Mouse (Mus musculus) heart, adult 2 months (tissue): ENCODE measurements around the gene Mageb18. TPM values are rescaled to one million over a fixed set of nuclear protein-coding genes. Genes with fewer than 3 reads are reported as not detected.
"Not testable (repeated sequence)": the region's sequence is repeated elsewhere in the genome, so short reads cannot be mapped to it uniquely, and the experiment has no call there.

Source experiments
- DNase-seq, 2 experiments: peaks; one replicate each; pipeline ENCODE4 v3.0.0; 2021
- H3K27ac ChIP-seq: fragments of 200-600 bp; 2 replicates; pipeline ENCODE4 v1.8.1; 2022
- H3K27me3 ChIP-seq: fragments of 200-500 bp; 2 replicates; pipeline ENCODE4 v1.6.1; 2012; ENCODE audit warnings: mild to moderate bottlenecking, low read length, inconsistent platforms, mixed read lengths; ENCODE audit not compliant: control insufficient read depth, insufficient read depth
- H3K36me3 ChIP-seq: fragments of 200-500 bp; 2 replicates; pipeline ENCODE4 v1.6.1; 2012; ENCODE audit warnings: low read length, inconsistent platforms; ENCODE audit not compliant: control insufficient read depth, insufficient read depth
- H3K4me1 ChIP-seq: fragments of 200-500 bp; 2 replicates; pipeline ENCODE4 v1.6.1; 2011; ENCODE audit warnings: low read length; ENCODE audit not compliant: control insufficient read depth, insufficient read depth
- H3K4me3 ChIP-seq: fragments of 200-600 bp; 2 replicates; pipeline ENCODE4 v1.8.1; 2022
- H3K79me2 ChIP-seq: fragments of 200-500 bp; replicated peaks from 2 replicates; pipeline ENCODE4 v1.6.1; 2012; ENCODE audit warnings: mild to moderate bottlenecking, inconsistent platforms, low read length, moderate library complexity, mixed read lengths; ENCODE audit not compliant: control insufficient read depth, insufficient read depth
- H3K9ac ChIP-seq: fragments of 200-500 bp; 2 replicates; pipeline ENCODE4 v1.6.1; 2012; ENCODE audit warnings: low read depth, mild to moderate bottlenecking, control low read depth, inconsistent platforms, low read length, mixed read lengths
- CTCF ChIP-seq: fragments of 200-600 bp; IDR thresholded peaks from 2 replicates; pipeline ENCODE4 v1.8.1; 2022; ENCODE audit warnings: antibody characterized with exemption, mild to moderate bottlenecking, moderate library complexity
- EP300 ChIP-seq: fragments of 200-500 bp; IDR thresholded peaks from 2 replicates; pipeline ENCODE4 v1.6.1; 2011; ENCODE audit warnings: low read depth, low read length, control low read depth; ENCODE audit not compliant: insufficient read depth
- POLR2A ChIP-seq: fragments of 200-500 bp; IDR thresholded peaks from 2 replicates; pipeline ENCODE4 v1.6.1; 2011; ENCODE audit warnings: mild to moderate bottlenecking, low read depth, low read length, control low read depth; ENCODE audit not compliant: insufficient read depth
- WGBS: fragments of 180-500 bp; shearing (Covaris S2); methylation state at CpG from one replicate; pipeline ENCODE4 v1.1.7; 2018; 5-methylcytosine and 5-hydroxymethylcytosine counted together
- intact Hi-C: fragments of 180-260 bp; cut with DNase I; formaldehyde crosslinking; loops from one replicate; pipeline ENCODE4 v1.15.1; 2025
- long read RNA-seq: library from polyadenylated mRNA; stranded (forward); transcript quantifications from one replicate; pipeline ENCODE4 v2.0.0, GENCODE M21; 2021
- polyA plus RNA-seq: library from polyadenylated mRNA; depleted of rRNA; stranded (reverse); fragments of >200 nt; gene quantifications from 2 replicates; pipeline ENCODE4 v1.2.3, GENCODE M21; 2012; rRNA removed
- total RNA-seq, 2 experiments: library from RNA; stranded (reverse); gene quantifications; 2 replicates each; pipeline ENCODE4 v1.2.3; 2021

The Mageb18 gene
- total RNA-seq: not detected
- polyA plus RNA-seq: not detected in 2 replicates
- long read RNA-seq: 0 reads

GRCm38 (mm10) chrX:92599472-92599871 is at the start of gene Mageb18:
TSS of gene Mageb18 (minus strand) at chrX:92599572.
- no peaks in the 10 kb centered on the region for H3K36me3 ChIP-seq
- no peak within 1 kb of the TSS for H3K4me3 ChIP-seq
- DNase-seq: no peak
- no peak within 1 kb of the TSS for H3K9ac ChIP-seq
- H3K27me3 ChIP-seq: no peaks in the 10 kb centered on the region
- intact Hi-C loops: no loop called here
- no peak within 1 kb of the TSS for H3K27ac ChIP-seq
- H3K79me2 ChIP-seq: no peaks in the 10 kb centered on the region
- H3K4me1 ChIP-seq: no peaks in the 10 kb centered on the region
- TF ChIP-seq POLR2A: no peak
- no peak for TF ChIP-seq EP300
- no peak for TF ChIP-seq CTCF
- WGBS: 42% methylated on average over 1 of the region's 1 CpGs

- intact Hi-C loops: no loop called here
- Histone ChIP-seq H3K4me3 (no peak overlapping the region), H3K36me3 (no peaks in the 10 kb centered on the region), H3K27me3 (no peaks in the 10 kb centered on the region), H3K9ac (no peak overlapping the region), H3K79me2 (no peaks in the 10 kb centered on the region), H3K4me1 (no peaks in the 10 kb centered on the region), H3K27ac (no peak overlapping the region)
- TF ChIP-seq POLR2A: no peak
- DNase-seq: no peak
- 73% methylated on average over 3 of the region's 3 CpGs for WGBS
Measured at GRCm38 (mm10) chrX:92612788-92613187, 13.4 kb upstream of the Mageb18 start.

- no peaks in the 10 kb centered on the region for H3K36me3 ChIP-seq
- no peaks in the 10 kb centered on the region for H3K79me2 ChIP-seq
- DNase-seq: no peak
- TF ChIP-seq POLR2A (no peak), EP300 (no peak), CTCF (no peak)
- H3K4me3 ChIP-seq: no peak overlapping the region
- WGBS: 51% methylated on average over 3 of the region's 3 CpGs
- intact Hi-C loops: no loop called here
- H3K27ac ChIP-seq: no peak overlapping the region
- H3K27me3 ChIP-seq: no peaks in the 10 kb centered on the region
- H3K4me1 ChIP-seq: no peaks in the 10 kb centered on the region
- no peak overlapping the region for H3K9ac ChIP-seq
Measured at GRCm38 (mm10) chrX:92610466-92610865, 11.1 kb upstream of the Mageb18 start.

- no peaks in the 10 kb centered on the region for H3K4me1 ChIP-seq
- no peaks in the 10 kb centered on the region for H3K79me2 ChIP-seq
- WGBS: 29% methylated on average over 4 of the region's 4 CpGs
- TF ChIP-seq CTCF (peak; percentile 32; the same call in 1 of the 2 replicates), EP300 (no peak)
- H3K4me3 ChIP-seq: no peak overlapping the region
- no peaks in the 10 kb centered on the region for H3K36me3 ChIP-seq
- no peak for DNase-seq
- no peaks in the 10 kb centered on the region for H3K27me3 ChIP-seq
- no peak overlapping the region for H3K9ac ChIP-seq
- no peak overlapping the region for H3K27ac ChIP-seq
- intact Hi-C loops: no loop called here
Measured at GRCm38 (mm10) chrX:92597324-92597723, 2.0 kb downstream of the Mageb18 start.

GRCm38 (mm10) chrX:92527826-92528225 is 71.5 kb downstream of the Mageb18 start:
- no peaks in the 10 kb centered on the region for H3K36me3 ChIP-seq
- H3K4me3 ChIP-seq: no peak overlapping the region
- WGBS: 59% methylated on average over 1 of the region's 1 CpGs
- no peaks in the 10 kb centered on the region for H3K27me3 ChIP-seq
- no peak for DNase-seq
- H3K27ac ChIP-seq: no peak overlapping the region
- intact Hi-C loops: no loop called here
- no peaks in the 10 kb centered on the region for H3K79me2 ChIP-seq
- no peaks in the 10 kb centered on the region for H3K4me1 ChIP-seq
- no peak overlapping the region for H3K9ac ChIP-seq
- TF ChIP-seq POLR2A: no peak
- TF ChIP-seq CTCF: no peak
- no peak for TF ChIP-seq EP300

- no peak for DNase-seq
- Histone ChIP-seq H3K79me2 (no peaks in the 10 kb centered on the region), H3K27ac (no peak overlapping the region), H3K27me3 (no peaks in the 10 kb centered on the region), H3K4me3 (no peak overlapping the region), H3K36me3 (no peaks in the 10 kb centered on the region), H3K9ac (no peak overlapping the region), H3K4me1 (no peaks in the 10 kb centered on the region)
- 8% methylated on average over 1 of the region's 1 CpGs for WGBS
- intact Hi-C loops: no loop called here
- no peak for TF ChIP-seq EP300
- no peak for TF ChIP-seq POLR2A
- no peak for TF ChIP-seq CTCF
Measured at GRCm38 (mm10) chrX:92498254-92498653, 101.1 kb downstream of the Mageb18 start.

- H3K9ac ChIP-seq, H3K4me3 ChIP-seq, H3K36me3 ChIP-seq, DNase-seq, H3K27me3 ChIP-seq, intact Hi-C loops, H3K4me1 ChIP-seq, H3K79me2 ChIP-seq, H3K27ac ChIP-seq: not testable (repeated sequence)
- 66% methylated on average over 4 of the region's 4 CpGs for WGBS
Measured at GRCm38 (mm10) chrX:92489649-92490048, 109.7 kb downstream of the Mageb18 start, which contains the start of gene Gm5941. TSS of gene Gm5941 (plus strand) at chrX:92489949.
